Mouse (Mus musculus) spleen, adult 12 weeks (tissue): ENCODE measurements around the gene Hspa12b.
A peak's percentile ranks its signal among the peaks of the same experiment; 100 is the strongest.

Source experiments
- DNase-seq: peaks from one replicate; pipeline ENCODE4 v3.0.0; 2022; ENCODE audit warnings: low spot score

Gene Hspa12b

GRCm38 (mm10) chr2:131129836-131130235 lies 2.8 kb downstream of the Hspa12b start:
- DNase-seq, result no peak

- DNase-seq, result no peak
These were observed 3.8 kb downstream of the Hspa12b start for GRCm38 (mm10) chr2:131130849-131131248.

GRCm38 (mm10) chr2:131132111-131132888 lies 5.2 kb downstream of the Hspa12b start:
- no peak for DNase-seq

GRCm38 (mm10) chr2:131132930-131133547 lies 6.0 kb downstream of the Hspa12b start, which contains the start of gene Gm11037:
Gene Gm11037, plus strand, starts transcription at chr2:131133497.
- no peak for DNase-seq

- DNase-seq, result no peak
These were observed 7.3 kb downstream of the Hspa12b start for GRCm38 (mm10) chr2:131134381-131134780.

GRCm38 (mm10) chr2:131134826-131135400 lies 7.8 kb downstream of the Hspa12b start:
- DNase-seq, result no peak

- DNase-seq, result peak; percentile 63
These were observed 8.6 kb downstream of the Hspa12b start for GRCm38 (mm10) chr2:131135521-131136139.

- DNase-seq, result no peak
These were observed 11.2 kb downstream of the Hspa12b start for GRCm38 (mm10) chr2:131138296-131138695.

GRCm38 (mm10) chr2:131138760-131139159 lies 11.7 kb downstream of the Hspa12b start:
- DNase-seq, result no peak

GRCm38 (mm10) chr2:131139287-131139686 lies 12.2 kb downstream of the Hspa12b start:
- DNase-seq, result no peak

- no peak for DNase-seq
These were observed 12.9 kb downstream of the Hspa12b start for GRCm38 (mm10) chr2:131139886-131140532.

GRCm38 (mm10) chr2:131140533-131140905 lies 13.4 kb downstream of the Hspa12b start:
- no peak for DNase-seq

- no peak for DNase-seq
These were observed 14.4 kb downstream of the Hspa12b start for GRCm38 (mm10) chr2:131141336-131141986.

GRCm38 (mm10) chr2:131142592-131142991 lies 15.5 kb downstream of the Hspa12b start:
- peak; percentile 65 for DNase-seq

GRCm38 (mm10) chr2:131143007-131143780 lies 16.1 kb downstream of the Hspa12b start:
- DNase-seq, result no peak

GRCm38 (mm10) chr2:131145121-131145520 lies 18.0 kb downstream of the Hspa12b start:
- no peak for DNase-seq

- no peak for DNase-seq
These were observed 18.5 kb downstream of the Hspa12b start for GRCm38 (mm10) chr2:131145536-131145935.

- DNase-seq, result no peak
These were observed 19.3 kb downstream of the Hspa12b start for GRCm38 (mm10) chr2:131146193-131147042.

- DNase-seq, result no peak
These were observed 19.9 kb downstream of the Hspa12b start for GRCm38 (mm10) chr2:131147043-131147365.
